Mouse (Mus musculus) midbrain, postnatal 0 days (tissue): ENCODE data around the gene Phactr2. TPM values are rescaled to one million over a fixed set of nuclear protein-coding genes. Genes with fewer than 3 reads are reported as not detected.
"Not testable (repeated sequence)": the region's sequence is repeated elsewhere in the genome, so short reads cannot be mapped to it uniquely, and the experiment has no call there.

Source experiments
- ATAC-seq: fragments of 200-750 bp; cut with Nextera tagmentation; 2 replicates; pipeline ENCODE4 v1.8.0; 2017; ENCODE audit warnings: moderate number of reproducible peaks, mild to moderate bottlenecking, moderate TSS enrichment, moderate library complexity; ENCODE audit not compliant: low FRiP score
- DNase-seq: peaks from one replicate; pipeline ENCODE4 v3.0.0-alpha.2; 2015; ENCODE audit warnings: low spot score
- H3K27ac ChIP-seq: fragments of 300-500 bp; sonication (generic); 2 replicates; pipeline ENCODE4 v1.5.1; 2014; ENCODE audit warnings: low read depth, mild to moderate bottlenecking, low read length, mixed read lengths
- H3K27me3 ChIP-seq: fragments of 300-500 bp; sonication (generic); 2 replicates; pipeline ENCODE4 v1.6.1; 2014; ENCODE audit warnings: low read length, control low read depth, mixed read lengths; ENCODE audit not compliant: insufficient read depth
- H3K36me3 ChIP-seq: fragments of 300-500 bp; sonication (generic); 2 replicates; pipeline ENCODE4 v1.6.1; 2014; ENCODE audit warnings: low read length, control low read depth, mixed read lengths; ENCODE audit not compliant: insufficient read depth
- H3K4me1 ChIP-seq: fragments of 300-500 bp; sonication (generic); 2 replicates; pipeline ENCODE4 v1.6.1; 2014; ENCODE audit warnings: mild to moderate bottlenecking, control low read depth, antibody characterized with exemption, low read length, mixed read lengths; ENCODE audit not compliant: insufficient read depth
- H3K4me2 ChIP-seq: fragments of 300-500 bp; sonication (generic); 2 replicates; pipeline ENCODE4 v1.6.1; 2014; ENCODE audit warnings: low read depth, mild to moderate bottlenecking, low read length, mixed read lengths; ENCODE audit not compliant: poor library complexity, severe bottlenecking
- H3K4me3 ChIP-seq: fragments of 300-500 bp; sonication (generic); 2 replicates; pipeline ENCODE4 v1.5.1; 2014; ENCODE audit warnings: low read depth, mild to moderate bottlenecking, low read length, moderate library complexity
- H3K9ac ChIP-seq: fragments of 300-500 bp; sonication (generic); replicated peaks from 2 replicates; pipeline ENCODE4 v1.6.1; 2014; ENCODE audit warnings: mild to moderate bottlenecking, low read length, moderate library complexity, mixed read lengths; ENCODE audit not compliant: poor library complexity, severe bottlenecking
- H3K9me3 ChIP-seq: fragments of 300-500 bp; sonication (generic); 2 replicates; pipeline ENCODE4 v1.6.1; 2016; ENCODE audit warnings: low read length, control low read depth
- CTCF ChIP-seq: IDR thresholded peaks from 2 replicates; pipeline ENCODE4 v1.5.1; 2016; ENCODE audit warnings: antibody characterized with exemption, mild to moderate bottlenecking
- WGBS: fragments of 180-500 bp; shearing (Covaris S2); extraction: QIAGEN DNeasy Blood & Tissue Kit; methylation state at CpG from one replicate; pipeline ENCODE4 v1.1.7; 2014; 5-methylcytosine and 5-hydroxymethylcytosine counted together
- polyA plus RNA-seq: library from polyadenylated mRNA; unstranded; fragments of >200 nt; fragmentation: Nextera tagmentation; extraction: Ambion mirVana; gene quantifications from 2 replicates; pipeline ENCODE4 v1.2.1, GENCODE M21; 2015
- total RNA-seq: library from RNA; depleted of rRNA; stranded (reverse); fragments of >200 nt; gene quantifications from 2 replicates; pipeline ENCODE4 v1.2.3, GENCODE M21; 2014; rRNA removed

Gene Phactr2
- total RNA-seq (9.0 and 11.0 TPM in 2 replicates), polyA plus RNA-seq (8.4 TPM in 2 replicates)

DNA sequence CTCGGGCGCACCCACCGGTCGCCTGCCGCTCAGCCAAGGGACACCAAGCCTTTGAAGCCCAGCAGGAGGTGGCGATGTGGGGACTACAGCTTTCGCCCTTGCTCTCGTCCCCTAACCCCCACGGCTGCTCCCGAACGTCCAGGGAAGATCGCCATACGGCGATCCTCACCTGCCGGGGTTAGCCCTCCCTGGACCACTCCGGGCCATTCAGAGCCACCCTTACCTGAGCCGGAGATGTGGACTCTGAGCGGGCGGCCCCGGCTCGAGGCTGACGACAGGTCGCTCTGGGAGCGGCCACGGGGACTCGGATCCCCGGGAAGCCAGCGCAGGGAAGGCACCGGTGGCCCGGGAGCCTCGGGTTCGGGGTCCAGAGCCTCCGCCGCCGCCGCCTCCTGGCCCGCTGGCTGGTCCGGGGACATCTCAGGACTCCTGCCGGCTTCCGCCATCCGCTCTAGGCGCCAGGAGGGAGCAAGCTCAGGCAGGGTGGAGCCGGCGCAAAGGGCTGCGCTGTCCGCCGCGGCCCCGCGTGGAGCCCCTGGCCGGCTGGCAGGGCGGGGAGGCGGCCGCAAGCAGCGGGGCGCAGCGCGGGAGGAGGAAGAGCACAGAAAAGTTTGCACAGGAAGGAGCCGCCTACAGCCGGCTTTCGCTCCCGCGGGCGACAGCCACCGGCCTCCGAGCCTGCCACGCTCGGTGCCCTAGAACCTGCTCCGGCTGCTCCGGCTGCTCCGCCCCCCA lies at the start of gene Phactr2:
TSS of gene Phactr2 (minus strand) at position 580 of the 735 bp plus-strand sequence.
- ATAC-seq, result peak; percentile 82
- Histone ChIP-seq H3K9ac (peak within 1 kb of the TSS; percentile 70), H3K27me3 (peaks cover 20% of the 10 kb centered on the region; the same call in 1 of the 2 replicates), H3K36me3 (no peaks in the 10 kb centered on the region), H3K4me2 (peak within 1 kb of the TSS; percentile 99), H3K4me1 (no peaks in the 10 kb centered on the region), H3K4me3 (peak within 1 kb of the TSS; percentile 73), H3K9me3 (no peaks in the 10 kb centered on the region), H3K27ac (no peak within 1 kb of the TSS)
- DNase-seq, result peak; percentile 6
- under 1% methylated on average over 63 of the region's 71 CpGs for WGBS
- 0 out of 2 replicates have a peak, but pooled peaks have one; percentile 9 for TF ChIP-seq CTCF

DNA sequence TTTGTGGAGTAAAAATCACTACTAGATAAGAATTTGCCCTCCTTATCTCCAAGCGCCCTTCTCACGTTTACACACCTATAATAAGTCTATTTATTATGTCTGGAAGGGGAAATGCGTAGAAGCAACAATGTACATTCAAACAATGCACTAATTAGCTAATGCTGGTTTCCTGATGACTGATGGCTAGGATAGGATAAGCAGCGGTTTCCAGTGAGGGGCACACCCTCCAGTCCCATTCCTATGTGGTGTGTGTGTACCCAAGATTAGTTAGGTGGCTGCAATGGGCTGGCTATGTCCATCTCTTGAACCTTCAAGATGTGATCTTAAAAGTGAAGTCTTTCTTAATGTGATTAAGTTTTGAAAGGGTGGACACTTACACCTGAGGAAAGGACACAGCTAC lies 47.6 kb upstream of the Phactr2 start:
- Histone ChIP-seq H3K4me3 (no peak overlapping the region), H3K4me1 (no peaks in the 10 kb centered on the region), H3K27me3 (no peaks in the 10 kb centered on the region), H3K4me2 (no peak overlapping the region), H3K27ac (no peak overlapping the region), H3K36me3 (peaks cover 1% of the 10 kb centered on the region), H3K9ac (no peak overlapping the region), H3K9me3 (no peaks in the 10 kb centered on the region)
- TF ChIP-seq CTCF, result no peak
- no peak for DNase-seq
- ATAC-seq, result no peak
- WGBS, result 93% methylated on average over 4 of the region's 4 CpGs

DNA sequence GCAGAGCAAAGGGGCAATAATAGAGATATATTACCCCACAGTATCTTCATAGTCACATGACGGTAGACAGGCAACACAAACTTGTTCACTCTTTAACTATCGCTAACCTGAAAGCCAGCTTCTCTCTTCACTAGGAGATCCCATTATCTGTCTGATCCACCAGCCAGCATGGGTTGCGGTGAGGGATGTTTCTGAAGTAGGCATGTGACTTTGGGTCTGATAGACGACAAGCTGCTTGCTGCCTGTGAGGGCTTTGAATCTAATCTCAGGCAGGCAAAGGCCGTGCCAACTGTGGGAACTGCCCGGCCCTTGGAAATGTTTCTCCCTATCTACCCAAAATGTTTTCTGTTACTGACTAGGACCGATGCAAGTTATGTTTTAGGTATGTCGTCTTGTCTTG lies 28.2 kb upstream of the Phactr2 start:
- 81% methylated on average over 8 of the region's 8 CpGs for WGBS
- ATAC-seq, result no peak

DNA sequence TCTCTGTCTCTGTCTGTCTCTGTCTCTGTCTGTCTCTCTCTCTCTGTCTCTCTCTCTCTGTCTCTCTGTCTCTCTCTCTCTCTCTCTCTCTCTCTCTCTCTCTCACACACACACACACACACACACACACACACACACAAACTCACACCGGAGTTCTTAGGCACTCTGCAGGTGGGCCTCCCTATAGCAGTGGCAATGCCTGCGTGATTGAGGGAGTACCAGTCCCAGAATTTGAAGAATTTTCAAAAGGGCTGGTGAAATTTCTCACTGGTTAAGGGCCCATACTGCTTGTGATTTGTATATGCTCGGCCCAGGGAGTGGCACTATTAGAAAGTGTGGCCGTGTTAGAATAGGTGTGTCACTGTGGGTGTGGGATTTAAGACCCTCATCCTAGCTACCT lies 27.3 kb upstream of the Phactr2 start:
- not testable (repeated sequence) for H3K27me3 ChIP-seq, H3K9me3 ChIP-seq, H3K27ac ChIP-seq, H3K4me1 ChIP-seq, H3K36me3 ChIP-seq, DNase-seq
- H3K4me2 ChIP-seq, result peak overlapping the region; percentile 72
- 50% methylated on average over 4 of the region's 4 CpGs for WGBS
- peak overlapping the region; percentile 68 for H3K4me3 ChIP-seq
- peak; percentile 53; the same call in 1 of the 2 replicates for ATAC-seq
- peak overlapping the region; percentile 81; the same call in 1 of the 2 replicates for H3K9ac ChIP-seq

More for the DNA sequence above, 28.2 kb upstream of the Phactr2 start:
- H3K27me3 ChIP-seq, result no peaks in the 10 kb centered on the region
- no peak for DNase-seq
- no peak overlapping the region for H3K27ac ChIP-seq
- H3K4me1 ChIP-seq, result no peaks in the 10 kb centered on the region
- H3K9me3 ChIP-seq, result no peaks in the 10 kb centered on the region
- H3K4me3 ChIP-seq, result no peak overlapping the region
- no peak for TF ChIP-seq CTCF
- no peak overlapping the region for H3K9ac ChIP-seq
- peaks cover 6% of the 10 kb centered on the region; the same call in 1 of the 2 replicates for H3K36me3 ChIP-seq
- H3K4me2 ChIP-seq, result peak overlapping the region; percentile 72; the same call in 1 of the 2 replicates

DNA sequence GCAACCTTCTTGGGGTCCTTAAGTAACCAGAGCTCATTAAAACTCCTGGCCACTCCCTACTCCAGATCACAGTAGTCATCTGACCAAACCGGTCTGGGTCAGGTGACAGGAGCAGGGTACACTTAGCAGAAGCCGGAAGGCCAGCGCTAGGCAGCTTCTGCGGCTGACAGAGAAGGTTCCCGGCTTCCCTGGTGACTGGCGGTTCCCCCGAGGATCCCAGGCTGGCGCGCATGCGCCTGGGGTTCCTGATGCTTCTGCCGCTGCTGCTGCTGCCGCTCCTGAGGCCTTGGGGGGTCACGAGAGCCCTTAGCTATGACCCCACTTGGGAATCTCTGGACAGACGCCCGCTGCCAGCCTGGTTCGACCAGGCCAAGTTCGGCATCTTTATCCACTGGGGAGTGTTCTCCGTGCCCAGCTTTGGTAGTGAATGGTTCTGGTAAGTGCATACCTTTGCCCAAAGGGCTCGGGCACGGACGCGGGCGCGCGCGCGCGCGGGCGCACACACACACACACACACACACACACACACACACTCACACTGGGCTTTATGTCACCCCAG lies 26.8 kb upstream of the Phactr2 start:
- H3K27ac ChIP-seq, result peak overlapping the region; percentile 58
- H3K9me3 ChIP-seq, result no peaks in the 10 kb centered on the region
- peak overlapping the region; percentile 72 for H3K4me2 ChIP-seq
- DNase-seq (peak; percentile 87), ATAC-seq (peak; percentile 93)
- H3K4me1 ChIP-seq, result no peaks in the 10 kb centered on the region
- no peak for TF ChIP-seq CTCF
- peaks cover 5% of the 10 kb centered on the region; the same call in 1 of the 2 replicates for H3K36me3 ChIP-seq
- H3K4me3 ChIP-seq, result peak overlapping the region; percentile 68
- peak overlapping the region; percentile 81 for H3K9ac ChIP-seq
- under 1% methylated on average over 30 of the region's 30 CpGs for WGBS
- H3K27me3 ChIP-seq, result no peaks in the 10 kb centered on the region

DNA sequence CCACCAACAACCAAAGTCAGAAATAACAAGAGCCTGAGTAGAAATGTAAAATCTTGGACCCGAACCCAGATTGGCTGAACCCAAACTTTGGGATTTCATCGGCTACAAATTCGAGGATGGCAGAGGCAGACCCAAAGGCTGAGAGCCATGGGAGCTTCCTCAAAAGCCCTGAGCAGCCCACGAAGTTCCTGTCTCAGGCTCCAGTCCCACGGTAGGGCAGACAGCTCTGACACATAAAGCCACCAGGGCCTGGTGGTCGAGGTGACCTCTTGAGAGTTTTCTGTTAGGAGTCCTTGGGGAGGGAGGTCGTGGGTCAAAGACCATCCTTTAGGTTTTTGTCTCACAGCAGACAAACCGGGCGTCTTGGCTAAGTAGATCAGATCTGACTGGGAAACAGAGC lies 26.3 kb upstream of the Phactr2 start:
- Histone ChIP-seq H3K9me3 (no peaks in the 10 kb centered on the region), H3K4me3 (peak overlapping the region; percentile 68), H3K4me2 (peak overlapping the region; percentile 72), H3K4me1 (no peaks in the 10 kb centered on the region), H3K36me3 (no peaks in the 10 kb centered on the region), H3K27ac (no peak overlapping the region), H3K27me3 (no peaks in the 10 kb centered on the region), H3K9ac (0 out of 2 replicates have a peak overlapping the region, but pooled peaks have one; percentile 81)
- TF ChIP-seq CTCF, result no peak
- ATAC-seq, result 0 out of 2 replicates have a peak, but pooled peaks have one; percentile 1
- 46% methylated on average over 9 of the region's 9 CpGs for WGBS
- no peak for DNase-seq
